8 mouse cellular contexts compared by ENCODE assay signal in the genomic region with DNA sequence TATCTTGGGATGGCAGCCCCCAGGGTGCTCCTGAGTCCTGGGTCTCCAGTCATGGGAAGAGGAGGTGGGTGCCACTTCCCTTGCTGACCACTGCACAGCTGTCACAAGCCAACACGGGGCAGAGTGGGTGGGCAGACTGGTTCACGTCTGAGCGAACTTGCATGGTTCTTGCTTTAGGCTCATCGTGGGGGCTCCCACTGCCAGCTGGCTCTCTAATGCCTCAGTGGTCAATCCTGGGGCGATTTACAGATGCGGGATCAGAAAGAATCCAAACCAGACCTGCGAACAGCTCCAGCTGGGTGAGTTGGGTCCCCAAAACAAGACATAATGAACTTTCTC. TPM values are rescaled to one million over a fixed set of nuclear protein-coding genes. Genes with fewer than 3 reads are reported as not detected.
DNase-seq lines count a peak whose midpoint lies in the region; ATAC-seq and TF ChIP-seq lines count a peak whose summit lies in the region.

No protein-coding gene starts in this region.

- H3K79me2 ChIP-seq in macrophage (ENCODE audit: inconsistent target): peaks cover 47% of the 10 kb centered on the region

- H3K9me3 ChIP-seq in heart, embryonic 12.5 days (replicated peaks): no peaks in the 10 kb centered on the region
- no peaks in the 10 kb centered on the region for H3K9me3 ChIP-seq in ES-E14 (ENCODE audit: control insufficient read depth, insufficient read depth, low read depth, low read length)
- H3K9me3 ChIP-seq in forebrain, postnatal 0 days (ENCODE audit: low read length): no peaks in the 10 kb centered on the region

- 17% methylated on average over 7 of the region's 7 CpGs for WGBS in heart, embryonic 12.5 days
- 10% methylated on average over 7 of the region's 7 CpGs for WGBS in forebrain, postnatal 0 days
- 0% methylated on average over 7 of the region's 7 CpGs for WGBS in macrophage (ENCODE audit: missing documents)

- peaks cover 12% of the 10 kb centered on the region; the same call in 1 of the 2 replicates for H3K4me1 ChIP-seq in heart, embryonic 12.5 days (replicated peaks)
- peaks cover 0 to 2% of the 10 kb centered on the region in 2 experiments; a peak in 1 of 4 replicates for H3K4me1 ChIP-seq in ES-E14 (ENCODE audit: control insufficient read depth in 2 of 2, insufficient read depth in 2 of 2, low read length in 2 of 2, poor library complexity in 1 of 2)
- no peaks in the 10 kb centered on the region for H3K4me1 ChIP-seq in forebrain, postnatal 0 days (ENCODE audit: insufficient read depth)

- no peaks in the 10 kb centered on the region for H3K27me3 ChIP-seq in heart, embryonic 12.5 days (replicated peaks)
- peaks cover 5% of the 10 kb centered on the region for H3K27me3 ChIP-seq in forebrain, postnatal 0 days (ENCODE audit: insufficient read depth, low read length)

- intact Hi-C loops in heart, postnatal 25 days (cut with DNase I): no loop called here

- TF ChIP-seq CTCF in forebrain, postnatal 0 days (IDR thresholded peaks at IDR 0.05; ENCODE audit: low read depth): no peak

- ATAC-seq in heart, embryonic 12.5 days (ENCODE audit: insufficient number of reproducible peaks, low FRiP score): no peak
- no peak; the same call in 1 of the 2 replicates for ATAC-seq in forebrain, postnatal 0 days

- peak overlapping the region; percentile 37 for H3K27ac ChIP-seq in heart, embryonic 12.5 days (ENCODE audit: poor library complexity, severe bottlenecking)
- no peak overlapping the region for H3K27ac ChIP-seq in ES-E14 (ENCODE audit: insufficient read depth, low read depth, low read length, poor library complexity, severe bottlenecking)
- H3K27ac ChIP-seq in forebrain, postnatal 0 days (ENCODE audit: low read depth, low read length): no peak overlapping the region
- H3K27ac ChIP-seq in macrophage: peak overlapping the region; percentile 98

- peak overlapping the region; percentile 92 for H3K4me2 ChIP-seq in heart, embryonic 12.5 days
- H3K4me2 ChIP-seq in forebrain, postnatal 0 days (ENCODE audit: low read depth): peak overlapping the region; percentile 62

- H3K9ac ChIP-seq in heart, embryonic 12.5 days: peak overlapping the region; percentile 65
- H3K9ac ChIP-seq in ES-E14 (ENCODE audit: insufficient read depth, low read depth, low read length, poor library complexity, severe bottlenecking): no peak overlapping the region
- peak overlapping the region; percentile 52 for H3K9ac ChIP-seq in forebrain, postnatal 0 days

- no peak for DNase-seq in heart, postnatal 25 days (ENCODE audit: low spot score)
- DNase-seq in ES-E14 (ENCODE audit: low read depth, low spot score): no peak
- no peak for DNase-seq in forebrain, postnatal 0 days
- DNase-seq in urinary bladder, postnatal 14 days (ENCODE audit: low spot score): no peak
- no peak for DNase-seq in embryo, embryonic 11 days
- no peak for DNase-seq in testis, postnatal 10 days (ENCODE audit: low spot score)

- H3K4me3 ChIP-seq in heart, embryonic 12.5 days: peak overlapping the region; percentile 61
- H3K4me3 ChIP-seq in ES-E14 (ENCODE audit: insufficient read depth in 1 of 2, low read depth in 1 of 2, low read length in 2 of 2, poor library complexity in 1 of 2, severe bottlenecking in 1 of 2) (peak overlapping the region; percentile 56 to 68; a peak in 3 of 4 replicates), macrophage (ENCODE audit: inconsistent target) (peak overlapping the region; percentile 97)
- peak overlapping the region; percentile 45 for H3K4me3 ChIP-seq in forebrain, postnatal 0 days (ENCODE audit: low read depth, low read length)

- in situ Hi-C loops in ES-E14 (cut with MboI; ENCODE audit: low sequenced_read_pairs in 2 of 2, unreplicated experiment in 2 of 2): loop anchor here in 1 of 2 experiments (25.0 kb wide), 1 partner anchor 294 kb away; no protein-coding TSS in a partner anchor

- no peaks in the 10 kb centered on the region for H3K36me3 ChIP-seq in heart, embryonic 12.5 days
- H3K36me3 ChIP-seq in ES-E14 (ENCODE audit: control insufficient read depth, insufficient read depth, low read length, poor library complexity, severe bottlenecking): no peaks in the 10 kb centered on the region
- no peaks in the 10 kb centered on the region for H3K36me3 ChIP-seq in forebrain, postnatal 0 days (ENCODE audit: insufficient read depth)
- no peaks in the 10 kb centered on the region for H3K36me3 ChIP-seq in macrophage (ENCODE audit: inconsistent target)

TF ChIP-seq in ES-E14, 5 proteins besides CTCF, POLR2A, EP300 and RAD21:
- TF ChIP-seq ZNF384 (IDR thresholded peaks at IDR 0.05; ENCODE audit: low read depth, low read length) (no peak), CHD2 (IDR thresholded peaks at IDR 0.05; ENCODE audit: low read depth, low read length) (no peak), ZC3H11A (IDR thresholded peaks at IDR 0.05; ENCODE audit: borderline replicate concordance, low read depth, low read length) (no peak), MAFK (IDR thresholded peaks at IDR 0.05; ENCODE audit: insufficient read depth, low read depth, low read length) (no peak), HCFC1 (IDR thresholded peaks at IDR 0.05; ENCODE audit: borderline replicate concordance, insufficient read depth, low read length) (no peak)
TF ChIP-seq in ES-E14: peak in this region for 0.

RNA-seq across cellular contexts. Expression of gene Itga4, which starts 0.7 kb away (rescaled TPM):
- 8.8 and 9.2 TPM in 2 replicates for polyA plus RNA-seq in heart, embryonic 12.5 days (2016; fragmentation: Nextera tagmentation; extraction: Ambion mirVana)
- 1 to 10 TPM; 2.4 TPM for total RNA-seq in heart, postnatal 25 days (2021)
- total RNA-seq in ES-E14 (2012; rRNA removed): 0.48 and 1.2 TPM in 2 replicates
- total RNA-seq in forebrain, postnatal 0 days (2014; rRNA removed): 3.3 and 4.1 TPM in 2 replicates
- polyA plus RNA-seq in forebrain, postnatal 0 days (2015; fragmentation: Nextera tagmentation; extraction: Ambion mirVana): 0.92 and 1.5 TPM in 2 replicates
- 1,000 to 10,000 TPM in 4 of 26 experiments, 100 to 1,000 TPM in 22; 348 to 1,363 (median 744) TPM for total RNA-seq in macrophage (2018; cell fraction: chromatin; rRNA removed)
- total RNA-seq in macrophage (2018; cell fraction: cytosol; rRNA removed): 100 to 1,000 TPM in 17 of 26 experiments, 10 to 100 TPM in 9; 59.1 to 178 (median 108) TPM
- total RNA-seq in macrophage (2018; cell fraction: nucleus; rRNA removed): 100 to 1,000 TPM; 212 to 623 (median 449) TPM
- 37.5 to 78.1 TPM (median 68.0 TPM) in 3 replicates for polyA plus RNA-seq in macrophage (2018)

Comparison
In these comparisons a context has a peak if more than half of its experiments do, and no peak if none do; other contexts are left out.
1. H3K27ac ChIP-seq: peak in heart, embryonic 12.5 days (single experiment) and macrophage (single experiment); none in ES-E14 (single experiment) and forebrain, postnatal 0 days (single experiment).
2. H3K4me3 ChIP-seq: peak in every context shown above with its lines; median percentile 97 in macrophage; 62 in ES-E14; 61 in heart, embryonic 12.5 days; 45 in forebrain, postnatal 0 days.